Mouse (Mus musculus) MEL (cell line): Measurements from ENCODE around the gene Il34. TPM values are rescaled to one million over a fixed set of nuclear protein-coding genes. Genes with fewer than 3 reads are reported as not detected.

Source experiments
- DNase-seq: peaks from one replicate; pipeline ENCODE4 v3.0.0; 2011; ENCODE audit warnings: low read depth, low spot score
- H3K27ac ChIP-seq: 2 replicates; pipeline ENCODE4 v1.5.1; 2012; ENCODE audit warnings: low read depth, mild to moderate bottlenecking, control low read depth, low read length, moderate library complexity; ENCODE audit not compliant: control insufficient read depth
- H3K27me3 ChIP-seq, 2 experiments: fragments of 150-350 bp in 1 of 2; sonication (generic) in 1 of 2; 2 replicates each; pipeline ENCODE4 v1.6.1; 2012; ENCODE audit warnings: low read length in 2 of 2, mild to moderate bottlenecking in 2 of 2, improper control_type of control experiment in 1 of 2, moderate library complexity in 1 of 2; ENCODE audit not compliant: insufficient read depth in 2 of 2, control insufficient read depth in 1 of 2
- H3K36me3 ChIP-seq, 2 experiments: 2 replicates each; pipeline ENCODE4 v1.6.1; 2012 to 2014; ENCODE audit warnings: low read length in 2 of 2, improper control_type of control experiment in 1 of 2, inconsistent platforms in 1 of 2, mild to moderate bottlenecking in 1 of 2; ENCODE audit not compliant: insufficient read depth in 2 of 2, control insufficient read depth in 1 of 2
- H3K4me1 ChIP-seq, 2 experiments: fragments of 150-350 bp in 1 of 2; sonication (generic) in 1 of 2; 2 replicates each; pipeline ENCODE4 v1.6.1; 2012; ENCODE audit warnings: low read length in 2 of 2, improper control_type of control experiment in 1 of 2, mild to moderate bottlenecking in 1 of 2; ENCODE audit not compliant: insufficient read depth in 2 of 2, control insufficient read depth in 1 of 2
- H3K4me3 ChIP-seq, 2 experiments: fragments of 150-350 bp in 1 of 2; sonication (generic) in 1 of 2; 2 replicates each; pipeline ENCODE4 v1.5.1; 2012; ENCODE audit warnings: low read depth in 2 of 2, low read length in 2 of 2, mild to moderate bottlenecking in 2 of 2, moderate library complexity in 2 of 2, control low read depth in 1 of 2, improper control_type of control experiment in 1 of 2; ENCODE audit not compliant: control insufficient read depth in 1 of 2, insufficient read depth in 1 of 2
- H3K79me2 ChIP-seq: 2 replicates; pipeline ENCODE4 v1.6.1; 2012; ENCODE audit warnings: mild to moderate bottlenecking, low read length, moderate library complexity; ENCODE audit not compliant: control insufficient read depth, poor library complexity, insufficient read depth
- H3K9ac ChIP-seq: 2 replicates; pipeline ENCODE4 v1.6.1; 2012; ENCODE audit warnings: low read depth, mild to moderate bottlenecking, control low read depth, low read length, moderate library complexity; ENCODE audit not compliant: control insufficient read depth, poor library complexity, severe bottlenecking
- H3K9me3 ChIP-seq: fragments of 150-350 bp; sonication (generic); replicated peaks from 2 replicates; pipeline ENCODE4 v1.6.1; 2012; ENCODE audit warnings: mild to moderate bottlenecking, low read length, improper control_type of control experiment, moderate library complexity; ENCODE audit not compliant: insufficient read depth
- BHLHE40 ChIP-seq: IDR thresholded peaks from 2 replicates; pipeline ENCODE4 v1.6.1; 2012; ENCODE audit warnings: low read depth, mild to moderate bottlenecking, inconsistent platforms, low read length, improper control_type of control experiment, borderline replicate concordance
- HCFC1 ChIP-seq: IDR thresholded peaks from 2 replicates; pipeline ENCODE4 v1.6.1; 2012; ENCODE audit warnings: low read depth, mild to moderate bottlenecking, inconsistent platforms, low read length, improper control_type of control experiment, moderate library complexity
- MAX ChIP-seq: IDR thresholded peaks from 2 replicates; pipeline ENCODE4 v1.6.1; 2011; ENCODE audit warnings: low read length, improper control_type of control experiment
- MAZ ChIP-seq: IDR thresholded peaks from 2 replicates; pipeline ENCODE4 v1.6.1; 2012; ENCODE audit warnings: low read depth, mild to moderate bottlenecking, inconsistent platforms, low read length, improper control_type of control experiment
- MYC ChIP-seq: IDR thresholded peaks from 2 replicates; pipeline ENCODE4 v1.6.1; 2011; ENCODE audit warnings: low read depth, mild to moderate bottlenecking, low read length, improper control_type of control experiment, moderate library complexity
- RAD21 ChIP-seq: IDR thresholded peaks from 2 replicates; pipeline ENCODE4 v1.6.1; 2011; ENCODE audit warnings: mild to moderate bottlenecking, low read depth, low read length, improper control_type of control experiment
- RCOR1 ChIP-seq: IDR thresholded peaks from 2 replicates; pipeline ENCODE4 v1.6.1; 2012; ENCODE audit warnings: low read depth, mild to moderate bottlenecking, inconsistent platforms, low read length, improper control_type of control experiment
- TBP ChIP-seq: IDR thresholded peaks from 2 replicates; pipeline ENCODE4 v1.8.0; 2011; ENCODE audit warnings: low read depth, low read length, improper control_type of control experiment
- UBTF ChIP-seq: IDR thresholded peaks from 2 replicates; pipeline ENCODE4 v1.6.1; 2012; ENCODE audit warnings: low read depth, mild to moderate bottlenecking, inconsistent platforms, low read length, improper control_type of control experiment, moderate library complexity, borderline replicate concordance; ENCODE audit not compliant: insufficient read depth
- USF1 ChIP-seq: IDR thresholded peaks from 2 replicates; pipeline ENCODE4 v1.6.1; 2014; ENCODE audit warnings: low read depth, mild to moderate bottlenecking, inconsistent platforms, low read length, improper control_type of control experiment, moderate library complexity
- ZC3H11A ChIP-seq: IDR thresholded peaks from 2 replicates; pipeline ENCODE4 v1.6.1; 2012; ENCODE audit warnings: low read depth, mild to moderate bottlenecking, inconsistent platforms, low read length, improper control_type of control experiment
- ZMIZ1 ChIP-seq: IDR thresholded peaks from 2 replicates; pipeline ENCODE4 v1.6.1; 2012; ENCODE audit warnings: low read depth, mild to moderate bottlenecking, inconsistent platforms, low read length, improper control_type of control experiment, moderate library complexity
- ZNF384 ChIP-seq: IDR thresholded peaks from 2 replicates; pipeline ENCODE4 v1.6.1; 2012; ENCODE audit warnings: low read depth, mild to moderate bottlenecking, inconsistent platforms, low read length, improper control_type of control experiment
- polyA plus RNA-seq, 2 experiments: library from polyadenylated mRNA; stranded (reverse) in 1 of 2; unstranded in 1 of 2; fragments of >175 nt in 1 of 2; fragments of >200 nt in 1 of 2; gene quantifications; 2 replicates each; pipeline versions ENCODE4 v1.2.1 to v1.2.4; 2012; ENCODE audit warnings: low replicate concordance in 2 of 2, low read depth in 1 of 2; ENCODE audit not compliant: insufficient read length in 2 of 2, insufficient read depth in 1 of 2, missing spikeins in 1 of 2
- total RNA-seq: library from RNA; depleted of rRNA; stranded (reverse); fragments of 300-350 nt; gene quantifications from 2 replicates; pipeline ENCODE4 v1.2.3, GENCODE M21; 2012

Gene Il34
- total and polyA plus RNA-seq, 3 experiments, result 0.12 to 0.18 TPM; not detected in 1

GRCm38 (mm10) chr8:110742452-110742818, 63.3 kb downstream of the Il34 start:
- DNase-seq, result no peak
- Histone ChIP-seq H3K36me3 (no peaks in the 10 kb centered on the region), H3K27me3 (no peaks in the 10 kb centered on the region), H3K9ac (no peak overlapping the region), H3K27ac (no peak overlapping the region), H3K4me3 (no peak overlapping the region), H3K79me2 (no peaks in the 10 kb centered on the region), H3K4me1 (peaks cover 0 to 9% of the 10 kb centered on the region in 2 experiments; a peak in 3 of 4 replicates), H3K9me3 (no peaks in the 10 kb centered on the region)
- no peak for TF ChIP-seq ZMIZ1

GRCm38 (mm10) chr8:110741816-110742451, 63.8 kb downstream of the Il34 start:
- H3K79me2 ChIP-seq, result no peaks in the 10 kb centered on the region
- H3K4me1 ChIP-seq, result peaks cover 0 to 4% of the 10 kb centered on the region in 2 experiments; a peak in 2 of 4 replicates
- no peak overlapping the region for H3K4me3 ChIP-seq
- H3K9me3 ChIP-seq, result no peaks in the 10 kb centered on the region
- no peaks in the 10 kb centered on the region for H3K36me3 ChIP-seq
- H3K27ac ChIP-seq, result no peak overlapping the region
- H3K27me3 ChIP-seq, result no peaks in the 10 kb centered on the region
- DNase-seq, result no peak
- no peak overlapping the region for H3K9ac ChIP-seq
- TF ChIP-seq MYC (no peak), ZC3H11A (no peak), ZNF384 (no peak), RAD21 (no peak), MAX (no peak), UBTF (no peak), ZMIZ1 (no peak), RCOR1 (no peak), TBP (no peak), USF1 (no peak)

- Histone ChIP-seq H3K9me3 (no peaks in the 10 kb centered on the region), H3K9ac (no peak overlapping the region), H3K4me3 (no peak overlapping the region), H3K4me1 (no peaks in the 10 kb centered on the region)
- TF ChIP-seq HCFC1 (no peak), MAZ (no peak), BHLHE40 (no peak)
- TF ChIP-seq, all 39 proteins: peak for 0
- H3K27me3 ChIP-seq, result no peaks in the 10 kb centered on the region
- no peak overlapping the region for H3K27ac ChIP-seq
- H3K79me2 ChIP-seq, result no peaks in the 10 kb centered on the region
- no peaks in the 10 kb centered on the region for H3K36me3 ChIP-seq
- DNase-seq, result no peak
Measured at GRCm38 (mm10) chr8:110740629-110741175, 65.0 kb downstream of the Il34 start.
